Mouse (Mus musculus) embryonic stem cell, embryonic (primary cell): ENCODE results near the gene Cfl1.

Experiments
- CTCF ChIA-PET, 4 experiments: fragments of 300-600 bp in 2 of 4; fragments of 350-600 bp in 2 of 4; sonication (Branson Sonifier 250); formaldehyde crosslinking; loops; one replicate each; lab custom pipeline; 2022; ENCODE audit warnings: inconsistent platforms in 2 of 4; lab: Charles Lee
- POLR2A ChIA-PET, 4 experiments: fragments of 300-600 bp in 2 of 4; fragments of 350-600 bp in 2 of 4; sonication (Branson Sonifier 250); formaldehyde crosslinking; loops; one replicate each; lab custom pipeline; 2022; ENCODE audit warnings: antibody characterized with exemption in 4 of 4, inconsistent platforms in 1 of 4; lab: Charles Lee

The Cfl1 gene

GRCm38 (mm10) chr19:5490313-5490897 is at the start of gene Cfl1:
Cfl1 (plus strand) TSS chr19:5490455.
- POLR2A ChIA-PET, result interaction anchor here (0.6 to 21.3 kb wide), 165 partner anchors 8 to 873 kb away, joined by 3 to 735 read pairs (median 5); partner anchors contain the start of genes Snx32 (in 4 of the 4), AI837181 (in 3 of the 4), Ap5b1 (in 3 of the 4) and Banf1 (in 3 of the 4)

GRCm38 (mm10) chr19:5444371-5444908 is 45.8 kb upstream of the Cfl1 start:
- POLR2A ChIA-PET, result interaction anchor here in 2 of 4 experiments (0.7 to 5.7 kb wide), 4 partner anchors 11 to 12 kb away, joined by 3 to 44 read pairs (median 20); partner anchors contain the start of gene Ccdc85b (in 2 of the 2)

More at GRCm38 (mm10) chr19:5490313-5490897, at the start of gene Cfl1:
- CTCF ChIA-PET, result interaction anchor here (0.6 to 4.7 kb wide), 12 partner anchors 20 to 403 kb away, joined by 3 to 118 read pairs (median 6); partner anchors contain the start of genes Ccdc85b (in 1 of the 4), Ctsw (in 1 of the 4), Eif1ad (in 1 of the 4) and Fibp (in 1 of the 4)

GRCm38 (mm10) chr19:5444954-5445353 is 45.3 kb upstream of the Cfl1 start:
- POLR2A ChIA-PET, result interaction anchor here in 2 of 4 experiments (0.6 to 5.7 kb wide), 7 partner anchors 11 to 897 kb away, joined by 3 to 44 read pairs (median 6); partner anchors contain the start of genes Ccdc85b (in 2 of the 2), AI837181 (in 1 of the 2) and Drap1 (in 1 of the 2)
- CTCF ChIA-PET, result interaction anchor here in 1 of 4 experiments (0.5 kb wide), 1 partner anchor 120 kb away, joined by 3 read pairs; no protein-coding TSS in a partner anchor

More at GRCm38 (mm10) chr19:5444371-5444908, 45.8 kb upstream of the Cfl1 start:
- CTCF ChIA-PET, result no interaction called here

GRCm38 (mm10) chr19:5445747-5446146 is 44.5 kb upstream of the Cfl1 start:
- POLR2A ChIA-PET, result interaction anchor here in 3 of 4 experiments (0.6 to 5.7 kb wide), 10 partner anchors 9 to 896 kb away, joined by 3 to 44 read pairs (median 4); partner anchors contain the start of genes Ccdc85b (in 2 of the 3), AI837181 (in 1 of the 3), Drap1 (in 1 of the 3) and Mus81 (in 1 of the 3)
- CTCF ChIA-PET, result interaction anchor here in 1 of 4 experiments (0.5 kb wide), 1 partner anchor 121 kb away, joined by 3 read pairs; no protein-coding TSS in a partner anchor

GRCm38 (mm10) chr19:5447515-5448353 is 42.5 kb upstream of the Cfl1 start, which contains the start of gene Fosl1:
Fosl1 (plus strand) TSS chr19:5447547.
- ChIA-PET CTCF (interaction anchor here (0.6 to 3.0 kb wide), 10 partner anchors 9 to 324 kb away, joined by 3 to 13 read pairs (median 4); partner anchors contain the start of genes Ap5b1 (in 1 of the 4), Ccdc85b (in 1 of the 4) and Scyl1 (in 1 of the 4)), POLR2A (interaction anchor here (0.6 to 5.7 kb wide), 23 partner anchors 9 to 398 kb away, joined by 3 to 44 read pairs (median 4); partner anchors contain the start of genes Ccdc85b (in 3 of the 4), Drap1 (in 3 of the 4), Cfl1 (in 2 of the 4) and Fibp (in 2 of the 4))

GRCm38 (mm10) chr19:5448354-5449150 is 41.7 kb upstream of the Cfl1 start:
- ChIA-PET POLR2A (interaction anchor here in 3 of 4 experiments (0.6 to 5.7 kb wide), 24 partner anchors 8 to 397 kb away, joined by 3 to 44 read pairs (median 4); partner anchors contain the start of genes Ccdc85b (in 3 of the 3), Drap1 (in 3 of the 3), Cfl1 (in 2 of the 3) and Fibp (in 2 of the 3)), CTCF (interaction anchor here (0.7 to 3.0 kb wide), 9 partner anchors 8 to 120 kb away, joined by 3 to 13 read pairs (median 4); partner anchors contain the start of genes Ccdc85b (in 1 of the 4) and Mus81 (in 1 of the 4))

- CTCF ChIA-PET, result interaction anchor here in 3 of 4 experiments (0.9 to 3.0 kb wide), 6 partner anchors 7 to 119 kb away, joined by 3 to 13 read pairs (median 4); partner anchors contain the start of genes Ccdc85b (in 1 of the 3) and Mus81 (in 1 of the 3)
- POLR2A ChIA-PET, result interaction anchor here in 3 of 4 experiments (0.6 to 5.7 kb wide), 15 partner anchors 7 to 64 kb away, joined by 3 to 44 read pairs (median 4); partner anchors contain the start of genes Ccdc85b (in 3 of the 3), Cfl1 (in 2 of the 3), Drap1 (in 1 of the 3) and Fibp (in 1 of the 3)
Observed at GRCm38 (mm10) chr19:5449673-5450072, 40.6 kb upstream of the Cfl1 start.

GRCm38 (mm10) chr19:5451766-5452165 is 38.5 kb upstream of the Cfl1 start:
- CTCF ChIA-PET, result interaction anchor here in 2 of 4 experiments (0.7 to 1.2 kb wide), 3 partner anchors 12 to 436 kb away, joined by 3 to 4 read pairs (median 3); no protein-coding TSS in a partner anchor

GRCm38 (mm10) chr19:5455037-5455436 is 35.2 kb upstream of the Cfl1 start:
- ChIA-PET POLR2A (interaction anchor here in 3 of 4 experiments (1.6 to 28.9 kb wide), 12 partner anchors 8 to 72 kb away, joined by 4 to 735 read pairs (median 38); partner anchors contain the start of genes Cfl1 (in 3 of the 3), Mus81 (in 3 of the 3), AI837181 (in 2 of the 3) and Drap1 (in 2 of the 3)), CTCF (interaction anchor here in 2 of 4 experiments (1.1 to 1.7 kb wide), 3 partner anchors 33 to 106 kb away, joined by 3 to 6 read pairs (median 3); no protein-coding TSS in a partner anchor)

More at GRCm38 (mm10) chr19:5451766-5452165, 38.5 kb upstream of the Cfl1 start:
- POLR2A ChIA-PET, result interaction anchor here in 3 of 4 experiments (0.7 to 1.7 kb wide), 11 partner anchors 9 to 43 kb away, joined by 3 to 6 read pairs (median 3); partner anchors contain the start of genes Fibp (in 2 of the 3), Cfl1 (in 1 of the 3), Drap1 (in 1 of the 3) and Mus81 (in 1 of the 3)

- CTCF ChIA-PET, result interaction anchor here in 2 of 4 experiments (1.0 to 2.6 kb wide), 12 partner anchors 7 to 337 kb away, joined by 3 to 13 read pairs (median 4); partner anchors contain the start of genes Fosl1 (in 2 of the 2), AI837181 (in 1 of the 2), Ap5b1 (in 1 of the 2) and Drap1 (in 1 of the 2)
- POLR2A ChIA-PET, result interaction anchor here in 3 of 4 experiments (1.0 to 28.9 kb wide), 27 partner anchors 8 to 577 kb away, joined by 3 to 735 read pairs (median 16); partner anchors contain the start of genes Cfl1 (in 3 of the 3), Mus81 (in 3 of the 3), AI837181 (in 2 of the 3) and Drap1 (in 2 of the 3)
Observed at GRCm38 (mm10) chr19:5455568-5455967, 34.7 kb upstream of the Cfl1 start.

GRCm38 (mm10) chr19:5456241-5456921 is 33.9 kb upstream of the Cfl1 start:
- CTCF ChIA-PET, result interaction anchor here (0.6 to 2.8 kb wide), 48 partner anchors 7 to 1868 kb away, joined by 3 to 34 read pairs (median 4); partner anchors contain the start of genes Mus81 (in 3 of the 4), AI837181 (in 2 of the 4), Drap1 (in 2 of the 4) and Fosl1 (in 2 of the 4)
- POLR2A ChIA-PET, result interaction anchor here (0.5 to 28.9 kb wide), 106 partner anchors 8 to 964 kb away, joined by 3 to 735 read pairs (median 4); partner anchors contain the start of genes Fosl1 (in 4 of the 4), AI837181 (in 3 of the 4), Cfl1 (in 3 of the 4) and Ctsw (in 3 of the 4)

GRCm38 (mm10) chr19:5456922-5457745 is 33.1 kb upstream of the Cfl1 start:
- ChIA-PET CTCF (interaction anchor here (0.5 to 2.8 kb wide), 54 partner anchors 8 to 830 kb away, joined by 3 to 34 read pairs (median 4); partner anchors contain the start of genes Mus81 (in 3 of the 4), AI837181 (in 2 of the 4), Drap1 (in 2 of the 4) and Fosl1 (in 2 of the 4)), POLR2A (interaction anchor here (0.5 to 28.9 kb wide), 134 partner anchors 8 to 685 kb away, joined by 3 to 735 read pairs (median 4); partner anchors contain the start of genes Fosl1 (in 4 of the 4), Mus81 (in 4 of the 4), AI837181 (in 3 of the 4) and Cfl1 (in 3 of the 4))
